Mouse (Mus musculus) macrophage (primary cell): ENCODE measurements around the gene Mctp2. TPM values are rescaled to one million over a fixed set of nuclear protein-coding genes. Genes with fewer than 3 reads are reported as not detected.

Experiments used
- H3K27ac ChIP-seq: fragments of 350-480 bp; formaldehyde crosslinking; 2 replicates; pipeline ENCODE4 v1.9.0; 2021
- H3K36me3 ChIP-seq: fragments of 350-480 bp; formaldehyde crosslinking; 2 replicates; pipeline ENCODE4 v1.9.0; 2021; ENCODE audit errors: inconsistent target
- H3K4me3 ChIP-seq: fragments of 350-480 bp; formaldehyde crosslinking; 2 replicates; pipeline ENCODE4 v1.9.0; 2021; ENCODE audit errors: inconsistent target
- H3K79me2 ChIP-seq: fragments of 350-480 bp; formaldehyde crosslinking; 2 replicates; pipeline ENCODE4 v1.9.0; 2021; ENCODE audit errors: inconsistent target
- WGBS: methylation state at CpG from one replicate; pipeline ENCODE4 v1.1.7; 2026; ENCODE audit warnings: inconsistent platforms; ENCODE audit not compliant: missing documents; 5-methylcytosine and 5-hydroxymethylcytosine counted together
- polyA plus RNA-seq: library from polyadenylated mRNA; stranded (reverse); fragments of 250-400 nt; gene quantifications from 3 replicates; pipeline ENCODE4 v1.2.4, GENCODE M21; 2018; ENCODE audit warnings: inconsistent platforms

Gene Mctp2
- polyA plus RNA-seq, 1 experiment from 2014 or later, result 0.14 TPM

- H3K4me3 ChIP-seq, result no peak overlapping the region
- H3K36me3 ChIP-seq, result no peaks in the 10 kb centered on the region
- H3K27ac ChIP-seq, result no peak overlapping the region
- WGBS, result 85% methylated on average over 6 of the region's 6 CpGs
- no peaks in the 10 kb centered on the region for H3K79me2 ChIP-seq
Observed at GRCm38 (mm10) chr7:72110578-72110977, 195.8 kb downstream of the Mctp2 start.

- H3K36me3 ChIP-seq, result no peaks in the 10 kb centered on the region
- 74% methylated on average over 3 of the region's 3 CpGs for WGBS
- H3K4me3 ChIP-seq, result no peak overlapping the region
- no peaks in the 10 kb centered on the region for H3K79me2 ChIP-seq
- H3K27ac ChIP-seq, result no peak overlapping the region
Observed at GRCm38 (mm10) chr7:72108639-72109399, 197.6 kb downstream of the Mctp2 start.

GRCm38 (mm10) chr7:72104170-72104569 lies 202.2 kb downstream of the Mctp2 start:
- WGBS, result 82% methylated on average over 6 of the region's 6 CpGs
- H3K4me3 ChIP-seq, result no peak overlapping the region
- no peaks in the 10 kb centered on the region for H3K79me2 ChIP-seq

GRCm38 (mm10) chr7:72103654-72104053 lies 202.8 kb downstream of the Mctp2 start:
- Histone ChIP-seq H3K36me3 (no peaks in the 10 kb centered on the region), H3K27ac (no peak overlapping the region), H3K4me3 (no peak overlapping the region), H3K79me2 (no peaks in the 10 kb centered on the region)
- 91% methylated on average over 3 of the region's 3 CpGs for WGBS

More at GRCm38 (mm10) chr7:72104170-72104569, 202.2 kb downstream of the Mctp2 start:
- Histone ChIP-seq H3K36me3 (no peaks in the 10 kb centered on the region), H3K27ac (no peak overlapping the region)

GRCm38 (mm10) chr7:72100683-72101082 lies 205.7 kb downstream of the Mctp2 start:
- H3K27ac ChIP-seq, result no peak overlapping the region
- H3K4me3 ChIP-seq, result no peak overlapping the region
- no peaks in the 10 kb centered on the region for H3K79me2 ChIP-seq
- H3K36me3 ChIP-seq, result no peaks in the 10 kb centered on the region
- WGBS, result 86% methylated on average over 5 of the region's 5 CpGs

- Histone ChIP-seq H3K36me3 (no peaks in the 10 kb centered on the region), H3K27ac (no peak overlapping the region), H3K4me3 (no peak overlapping the region), H3K79me2 (no peaks in the 10 kb centered on the region)
- 95% methylated on average over 6 of the region's 6 CpGs for WGBS
Observed at GRCm38 (mm10) chr7:72098603-72099002, 207.8 kb downstream of the Mctp2 start.

- Histone ChIP-seq H3K79me2 (no peaks in the 10 kb centered on the region), H3K27ac (no peak overlapping the region), H3K36me3 (no peaks in the 10 kb centered on the region), H3K4me3 (no peak overlapping the region)
- WGBS, result 83% methylated on average over 1 of the region's 1 CpGs
Observed at GRCm38 (mm10) chr7:72096973-72097372, 209.4 kb downstream of the Mctp2 start.

- H3K27ac ChIP-seq, result no peak overlapping the region
- WGBS, result 95% methylated on average over 3 of the region's 3 CpGs
Observed at GRCm38 (mm10) chr7:72096433-72096832, 210.0 kb downstream of the Mctp2 start.

GRCm38 (mm10) chr7:72089463-72090175 lies 216.8 kb downstream of the Mctp2 start:
- Histone ChIP-seq H3K79me2 (no peaks in the 10 kb centered on the region), H3K36me3 (no peaks in the 10 kb centered on the region), H3K4me3 (no peak overlapping the region), H3K27ac (no peak overlapping the region)
- WGBS, result 53% methylated on average over 3 of the region's 3 CpGs

More at GRCm38 (mm10) chr7:72096433-72096832, 210.0 kb downstream of the Mctp2 start:
- no peaks in the 10 kb centered on the region for H3K79me2 ChIP-seq
- no peaks in the 10 kb centered on the region for H3K36me3 ChIP-seq
- H3K4me3 ChIP-seq, result no peak overlapping the region

GRCm38 (mm10) chr7:72080705-72081104 lies 225.7 kb downstream of the Mctp2 start:
- Histone ChIP-seq H3K4me3 (no peak overlapping the region), H3K36me3 (no peaks in the 10 kb centered on the region), H3K27ac (no peak overlapping the region), H3K79me2 (no peaks in the 10 kb centered on the region)
- WGBS, result 100% methylated on average over 1 of the region's 1 CpGs

- Histone ChIP-seq H3K27ac (no peak overlapping the region), H3K36me3 (no peaks in the 10 kb centered on the region), H3K4me3 (no peak overlapping the region), H3K79me2 (no peaks in the 10 kb centered on the region)
- WGBS, result 94% methylated on average over 5 of the region's 5 CpGs
Observed at GRCm38 (mm10) chr7:72078896-72079295, 227.5 kb downstream of the Mctp2 start.

GRCm38 (mm10) chr7:72071418-72072184 lies 234.8 kb downstream of the Mctp2 start:
- Histone ChIP-seq H3K79me2 (no peaks in the 10 kb centered on the region), H3K4me3 (no peak overlapping the region)
- WGBS, result 90% methylated on average over 13 of the region's 13 CpGs

GRCm38 (mm10) chr7:72068454-72068853 lies 238.0 kb downstream of the Mctp2 start:
- Histone ChIP-seq H3K27ac (no peak overlapping the region), H3K36me3 (no peaks in the 10 kb centered on the region), H3K79me2 (no peaks in the 10 kb centered on the region), H3K4me3 (no peak overlapping the region)
- WGBS, result 0% methylated on average over 2 of the region's 2 CpGs

More at GRCm38 (mm10) chr7:72071418-72072184, 234.8 kb downstream of the Mctp2 start:
- Histone ChIP-seq H3K36me3 (no peaks in the 10 kb centered on the region), H3K27ac (no peak overlapping the region)

GRCm38 (mm10) chr7:72066352-72066751 lies 240.1 kb downstream of the Mctp2 start:
- H3K79me2 ChIP-seq, result no peaks in the 10 kb centered on the region
- H3K27ac ChIP-seq, result no peak overlapping the region
- no peak overlapping the region for H3K4me3 ChIP-seq
- 84% methylated on average over 2 of the region's 2 CpGs for WGBS
- H3K36me3 ChIP-seq, result no peaks in the 10 kb centered on the region
